Mouse (Mus musculus): ENCODE results near the gene Gm20388. TPM values are rescaled to one million over a fixed set of nuclear protein-coding genes. Genes with fewer than 3 reads are reported as not detected.

Gene Gm20388
- polyA plus RNA-seq, 1 experiment from 2014 or later = not detected

GRCm38 (mm10) chr8:123319522-123320164, 3409.0 kb downstream of the Gm20388 start:
- no peak overlapping the region for H3K27ac ChIP-seq (replicated peaks)
- H3K4me2 ChIP-seq = peak overlapping the region; percentile 79
- no peak for ATAC-seq (ENCODE audit: extremely low read depth, insufficient number of reproducible peaks, low FRiP score, low TSS enrichment)
- H3K9ac ChIP-seq = no peak overlapping the region
- 19% methylated on average over 7 of the region's 7 CpGs for WGBS
- H3K4me3 ChIP-seq = no peak overlapping the region
- no peaks in the 10 kb centered on the region for H3K9me3 ChIP-seq
- H3K36me3 ChIP-seq = no peaks in the 10 kb centered on the region
- H3K4me1 ChIP-seq = peaks cover 18% of the 10 kb centered on the region
- 0 out of 2 replicates have a peak, but pooled peaks cover 9% of the 10 kb centered on the region for H3K27me3 ChIP-seq (replicated peaks)

GRCm38 (mm10) chr8:123328552-123328951, 3417.9 kb downstream of the Gm20388 start:
- H3K4me3 ChIP-seq = no peak overlapping the region

GRCm38 (mm10) chr8:123329350-123329749, 3418.7 kb downstream of the Gm20388 start:
- WGBS = 46% methylated on average over 4 of the region's 4 CpGs
- H3K27me3 ChIP-seq (replicated peaks) = peaks cover 28% of the 10 kb centered on the region
- H3K36me3 ChIP-seq = no peaks in the 10 kb centered on the region
- H3K9me3 ChIP-seq = no peaks in the 10 kb centered on the region
- H3K4me2 ChIP-seq = no peak overlapping the region
- no peak overlapping the region for H3K27ac ChIP-seq (replicated peaks)
- H3K9ac ChIP-seq = no peak overlapping the region
- peaks cover 38% of the 10 kb centered on the region for H3K4me1 ChIP-seq
- no peak for ATAC-seq (ENCODE audit: extremely low read depth, insufficient number of reproducible peaks, low FRiP score, low TSS enrichment)
- no peak overlapping the region for H3K4me3 ChIP-seq

More at GRCm38 (mm10) chr8:123328552-123328951, 3417.9 kb downstream of the Gm20388 start:
- Histone ChIP-seq H3K36me3 (no peaks in the 10 kb centered on the region), H3K9me3 (no peaks in the 10 kb centered on the region), H3K9ac (no peak overlapping the region), H3K4me1 (peaks cover 30% of the 10 kb centered on the region), H3K27me3 (replicated peaks) (peaks cover 20% of the 10 kb centered on the region), H3K4me2 (no peak overlapping the region), H3K27ac (replicated peaks) (no peak overlapping the region)
- WGBS = 88% methylated on average over 2 of the region's 2 CpGs
- ATAC-seq (ENCODE audit: extremely low read depth, insufficient number of reproducible peaks, low FRiP score, low TSS enrichment) = no peak

- peaks cover 40% of the 10 kb centered on the region for H3K4me1 ChIP-seq
- H3K27ac ChIP-seq (replicated peaks) = no peak overlapping the region
- peaks cover 33% of the 10 kb centered on the region for H3K27me3 ChIP-seq (replicated peaks)
- ATAC-seq (ENCODE audit: extremely low read depth, insufficient number of reproducible peaks, low FRiP score, low TSS enrichment) = no peak
- no peaks in the 10 kb centered on the region for H3K9me3 ChIP-seq
- WGBS = 73% methylated on average over 5 of the region's 5 CpGs
- no peak overlapping the region for H3K4me2 ChIP-seq
- H3K4me3 ChIP-seq = no peak overlapping the region
- no peaks in the 10 kb centered on the region for H3K36me3 ChIP-seq
- no peak overlapping the region for H3K9ac ChIP-seq
Observed at GRCm38 (mm10) chr8:123329961-123330360, 3419.3 kb downstream of the Gm20388 start.

GRCm38 (mm10) chr8:123330701-123331100, 3420.1 kb downstream of the Gm20388 start:
- ATAC-seq (ENCODE audit: extremely low read depth, insufficient number of reproducible peaks, low FRiP score, low TSS enrichment) = no peak
- WGBS = 55% methylated on average over 6 of the region's 6 CpGs
- no peak overlapping the region for H3K4me3 ChIP-seq
- H3K4me1 ChIP-seq = peaks cover 40% of the 10 kb centered on the region
- no peak overlapping the region for H3K9ac ChIP-seq
- peaks cover 36% of the 10 kb centered on the region for H3K27me3 ChIP-seq (replicated peaks)
- no peak overlapping the region for H3K4me2 ChIP-seq
- no peaks in the 10 kb centered on the region for H3K9me3 ChIP-seq
- no peaks in the 10 kb centered on the region for H3K36me3 ChIP-seq
- no peak overlapping the region for H3K27ac ChIP-seq (replicated peaks)

- Histone ChIP-seq H3K27me3 (replicated peaks) (peaks cover 38% of the 10 kb centered on the region), H3K9ac (no peak overlapping the region), H3K4me1 (peaks cover 40% of the 10 kb centered on the region), H3K9me3 (no peaks in the 10 kb centered on the region), H3K4me2 (no peak overlapping the region), H3K27ac (replicated peaks) (no peak overlapping the region; the same call in 1 of the 2 replicates), H3K4me3 (no peak overlapping the region), H3K36me3 (no peaks in the 10 kb centered on the region)
- no peak for ATAC-seq (ENCODE audit: extremely low read depth, insufficient number of reproducible peaks, low FRiP score, low TSS enrichment)
- WGBS = 44% methylated on average over 2 of the region's 2 CpGs
Observed at GRCm38 (mm10) chr8:123331301-123331700, 3420.7 kb downstream of the Gm20388 start.

GRCm38 (mm10) chr8:123331810-123332209, 3421.2 kb downstream of the Gm20388 start:
- Histone ChIP-seq H3K4me1 (peaks cover 40% of the 10 kb centered on the region), H3K36me3 (no peaks in the 10 kb centered on the region), H3K4me3 (peak overlapping the region; percentile 67), H3K9ac (no peak overlapping the region), H3K9me3 (no peaks in the 10 kb centered on the region), H3K27me3 (replicated peaks) (peaks cover 35% of the 10 kb centered on the region), H3K27ac (replicated peaks) (peak overlapping the region; percentile 25), H3K4me2 (peak overlapping the region; percentile 92)
- 23% methylated on average over 8 of the region's 8 CpGs for WGBS
- ATAC-seq (ENCODE audit: extremely low read depth, insufficient number of reproducible peaks, low FRiP score, low TSS enrichment) = no peak

- H3K4me1 ChIP-seq = peaks cover 34% of the 10 kb centered on the region
- peak within 1 kb of the TSS; percentile 67 for H3K4me3 ChIP-seq
- peak within 1 kb of the TSS; percentile 74 for H3K9ac ChIP-seq
- no peaks in the 10 kb centered on the region for H3K36me3 ChIP-seq
- under 1% methylated on average over 76 of the region's 85 CpGs for whole genome bisulfite sequencing
- H3K27me3 ChIP-seq (replicated peaks) = peaks cover 35% of the 10 kb centered on the region
- H3K27ac ChIP-seq (replicated peaks) = peak within 1 kb of the TSS; percentile 25
- H3K4me2 ChIP-seq = peak within 1 kb of the TSS; percentile 92
- ATAC-seq (ENCODE audit: extremely low read depth, insufficient number of reproducible peaks, low FRiP score, low TSS enrichment) = peak; percentile 87
- no peaks in the 10 kb centered on the region for H3K9me3 ChIP-seq
Observed at GRCm38 (mm10) chr8:123332262-123333090, 3421.8 kb downstream of the Gm20388 start, which contains the start of gene Spire2. Spire2 (plus strand) TSS chr8:123332713.

GRCm38 (mm10) chr8:123333091-123333587, 3422.5 kb downstream of the Gm20388 start:
- ATAC-seq (ENCODE audit: extremely low read depth, insufficient number of reproducible peaks, low FRiP score, low TSS enrichment) = 0 out of 2 replicates have a peak, but pooled peaks have one; percentile 2
- peak overlapping the region; percentile 74 for H3K9ac ChIP-seq
- H3K4me2 ChIP-seq = peak overlapping the region; percentile 92
- peaks cover 31% of the 10 kb centered on the region for H3K4me1 ChIP-seq
- peak overlapping the region; percentile 67 for H3K4me3 ChIP-seq
- WGBS = 4% methylated on average over 15 of the region's 21 CpGs
- H3K27me3 ChIP-seq (replicated peaks) = peaks cover 35% of the 10 kb centered on the region
- no peak overlapping the region for H3K27ac ChIP-seq (replicated peaks)
- H3K9me3 ChIP-seq = no peaks in the 10 kb centered on the region
- H3K36me3 ChIP-seq = no peaks in the 10 kb centered on the region

GRCm38 (mm10) chr8:123333864-123334263, 3423.2 kb downstream of the Gm20388 start:
- Histone ChIP-seq H3K4me3 (peak overlapping the region; percentile 67; the same call in 1 of the 2 replicates), H3K4me1 (peaks cover 31% of the 10 kb centered on the region), H3K9ac (no peak overlapping the region), H3K36me3 (no peaks in the 10 kb centered on the region), H3K27me3 (replicated peaks) (peaks cover 35% of the 10 kb centered on the region), H3K27ac (replicated peaks) (peak overlapping the region; percentile 43; the same call in 1 of the 2 replicates), H3K9me3 (no peaks in the 10 kb centered on the region), H3K4me2 (peak overlapping the region; percentile 92)
- 3% methylated on average over 7 of the region's 7 CpGs for WGBS
- ATAC-seq (ENCODE audit: extremely low read depth, insufficient number of reproducible peaks, low FRiP score, low TSS enrichment) = no peak

- Histone ChIP-seq H3K27ac (replicated peaks) (peak overlapping the region; percentile 43; the same call in 1 of the 2 replicates), H3K36me3 (no peaks in the 10 kb centered on the region), H3K9ac (no peak overlapping the region), H3K27me3 (replicated peaks) (peaks cover 35% of the 10 kb centered on the region), H3K4me3 (no peak overlapping the region), H3K9me3 (no peaks in the 10 kb centered on the region), H3K4me1 (peaks cover 31% of the 10 kb centered on the region), H3K4me2 (peak overlapping the region; percentile 92)
- WGBS = 12% methylated on average over 1 of the region's 1 CpGs
- ATAC-seq (ENCODE audit: extremely low read depth, insufficient number of reproducible peaks, low FRiP score, low TSS enrichment) = no peak
Observed at GRCm38 (mm10) chr8:123334467-123334866, 3423.8 kb downstream of the Gm20388 start.

Data from heart, embryonic 13.5 days (tissue).